Mouse (Mus musculus) kidney, postnatal 25 days (tissue): ENCODE data around the gene Ank3.

ENCODE experiments used
- DNase-seq, 2 experiments: peaks; one replicate each; pipeline ENCODE4 v3.0.0; 2021; ENCODE audit warnings: mixed read lengths in 2 of 2

The Ank3 gene

GRCm38 (mm10) chr10:69858897-69859605, 460.5 kb downstream of the Ank3 start:
- DNase-seq = no peak

GRCm38 (mm10) chr10:69859848-69860479, 461.4 kb downstream of the Ank3 start:
- DNase-seq = no peak

- DNase-seq = peak in 1 of 2 experiments; percentile 33
Observed at GRCm38 (mm10) chr10:69862829-69863228, 464.3 kb downstream of the Ank3 start.

GRCm38 (mm10) chr10:69870348-69870747, 471.8 kb downstream of the Ank3 start:
- peak; percentile 84 to 88 for DNase-seq

GRCm38 (mm10) chr10:69870947-69871346, 472.4 kb downstream of the Ank3 start:
- DNase-seq = no peak

GRCm38 (mm10) chr10:69872182-69872741, 473.7 kb downstream of the Ank3 start:
- DNase-seq = no peak

GRCm38 (mm10) chr10:69872892-69873291, 474.3 kb downstream of the Ank3 start:
- DNase-seq = no peak

GRCm38 (mm10) chr10:69874806-69875205, 476.2 kb downstream of the Ank3 start:
- no peak for DNase-seq

- DNase-seq = no peak
Observed at GRCm38 (mm10) chr10:69883935-69884680, 485.5 kb downstream of the Ank3 start.

- DNase-seq = peak; percentile 71 to 72
Observed at GRCm38 (mm10) chr10:69888399-69888798, 489.8 kb downstream of the Ank3 start.

GRCm38 (mm10) chr10:69889779-69890178, 491.2 kb downstream of the Ank3 start:
- peak; percentile 50 to 65 for DNase-seq

- DNase-seq = peak in 1 of 2 experiments; percentile 45
Observed at GRCm38 (mm10) chr10:69890389-69890985, 491.9 kb downstream of the Ank3 start.

GRCm38 (mm10) chr10:69892162-69892561, 493.6 kb downstream of the Ank3 start:
- no peak for DNase-seq

GRCm38 (mm10) chr10:69895606-69896005, 497.0 kb downstream of the Ank3 start:
- DNase-seq = no peak

GRCm38 (mm10) chr10:69897927-69898326, 499.4 kb downstream of the Ank3 start:
- DNase-seq = no peak

- no peak for DNase-seq
Observed at GRCm38 (mm10) chr10:69898821-69899220, 500.2 kb downstream of the Ank3 start.

- no peak for DNase-seq
Observed at GRCm38 (mm10) chr10:69899788-69900187, 501.2 kb downstream of the Ank3 start.

- DNase-seq = no peak
Observed at GRCm38 (mm10) chr10:69902024-69902423, 503.5 kb downstream of the Ank3 start.

- DNase-seq = no peak
Observed at GRCm38 (mm10) chr10:69904321-69904720, 505.7 kb downstream of the Ank3 start.

- peak in 1 of 2 experiments; percentile 55 for DNase-seq
Observed at GRCm38 (mm10) chr10:69907795-69908764, 509.5 kb downstream of the Ank3 start.

- no peak for DNase-seq
Observed at GRCm38 (mm10) chr10:69909856-69910255, 511.3 kb downstream of the Ank3 start.

GRCm38 (mm10) chr10:69910304-69910703, 511.7 kb downstream of the Ank3 start:
- DNase-seq = peak; percentile 63 to 76
